Mouse (Mus musculus) layer of hippocampus, adult 18-20 months (tissue): ENCODE measurements around the gene Msrb3. TPM values are rescaled to one million over a fixed set of nuclear protein-coding genes. Genes with fewer than 3 reads are reported as not detected.
"Not testable (repeated sequence)": the region's sequence is repeated elsewhere in the genome, so short reads cannot be mapped to it uniquely, and the experiment has no call there.

Experiments used
- DNase-seq, 2 experiments: peaks; one replicate each; pipeline ENCODE4 v3.0.0; 2022; ENCODE audit warnings: low spot score in 2 of 2
- total RNA-seq, 2 experiments: library from RNA; stranded (reverse); gene quantifications; 2 replicates each; pipeline ENCODE4 v1.2.3; 2021

The Msrb3 gene
- total RNA-seq, 2 experiments from 2014 or later: 4.1 to 4.2 TPM

DNA sequence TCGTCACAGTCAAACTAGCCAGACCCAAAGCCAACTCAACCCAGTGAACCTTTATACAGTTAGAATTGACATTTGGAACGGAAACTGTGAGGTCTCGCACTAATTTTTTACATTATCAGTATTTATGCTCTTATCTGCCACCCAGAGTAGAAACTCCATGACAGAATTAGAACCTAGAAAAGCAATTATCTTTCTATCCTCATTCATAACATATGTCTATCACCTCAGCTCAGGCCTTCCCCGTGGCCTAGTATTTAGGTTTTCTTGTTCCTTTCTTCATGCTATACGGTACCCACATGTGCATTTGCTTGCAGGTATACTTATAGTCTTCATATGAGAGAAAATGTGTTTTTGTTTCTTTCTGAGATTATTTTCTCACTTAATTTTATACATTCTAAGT lies 146.4 kb downstream of the Msrb3 start:
- no peak for DNase-seq

GRCm38 (mm10) chr10:120751821-120752261 lies 147.1 kb downstream of the Msrb3 start:
- no peak for DNase-seq

- peak in 1 of 2 experiments; percentile 3 for DNase-seq
Observed at GRCm38 (mm10) chr10:120751295-120751722, 147.6 kb downstream of the Msrb3 start.

GRCm38 (mm10) chr10:120749556-120749955 lies 149.3 kb downstream of the Msrb3 start:
- not testable (repeated sequence) for DNase-seq

DNA sequence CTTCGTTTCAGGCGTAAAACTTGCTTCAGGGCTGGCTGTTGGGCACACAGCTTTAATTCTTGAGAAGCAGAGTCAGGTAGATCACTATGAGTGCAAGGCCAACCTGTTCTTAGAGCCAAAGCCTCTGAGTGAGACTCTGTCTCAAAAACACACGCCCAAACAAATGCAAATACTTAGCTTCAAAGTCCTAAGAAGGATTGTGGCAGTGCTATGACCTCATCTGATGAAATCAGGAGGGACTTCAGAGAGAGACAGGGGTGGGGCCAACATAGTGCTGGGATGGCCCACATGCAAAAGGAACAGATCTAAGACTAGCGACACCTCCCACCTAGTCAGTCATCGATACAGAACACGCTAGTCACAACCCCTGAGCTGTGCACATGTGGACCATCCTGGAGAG lies 150.7 kb downstream of the Msrb3 start:
- DNase-seq: no peak

- peak; percentile 16 to 65 for DNase-seq
Observed at GRCm38 (mm10) chr10:120745138-120745856, 153.6 kb downstream of the Msrb3 start.

DNA sequence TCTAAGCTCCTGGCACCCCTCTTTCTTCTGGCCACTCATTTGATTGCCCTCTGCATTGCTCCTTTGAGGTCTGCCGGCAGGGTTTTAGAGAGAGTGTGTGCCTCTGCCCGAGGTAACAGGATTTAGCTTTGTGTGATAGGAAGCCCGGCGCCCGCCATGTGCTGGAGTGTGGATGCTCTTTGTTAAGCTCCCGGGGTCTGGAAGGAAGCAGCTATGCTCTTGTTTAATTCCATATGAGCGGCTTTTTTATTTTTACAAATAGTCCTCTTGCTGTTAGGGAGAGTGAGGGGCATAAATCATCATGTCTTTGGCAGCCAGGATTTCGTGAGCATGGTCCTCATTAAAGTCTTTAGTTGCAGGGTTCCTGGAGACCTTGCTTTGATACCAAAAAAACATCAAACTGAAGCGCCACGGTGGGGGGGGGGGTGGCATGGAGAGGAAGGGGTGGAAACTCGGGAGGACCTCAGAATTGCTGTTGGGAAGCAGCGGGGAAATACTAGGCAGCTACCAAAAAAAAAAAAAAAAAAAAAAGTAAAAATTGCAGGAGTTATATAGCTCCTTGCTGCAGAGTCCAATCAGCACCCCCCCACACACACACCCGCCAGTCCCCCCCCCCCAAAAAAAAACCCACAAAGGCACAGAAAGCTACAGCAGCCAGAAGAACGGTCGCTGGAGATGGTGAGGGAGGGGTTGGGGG lies 154.3 kb downstream of the Msrb3 start:
- DNase-seq: no peak

GRCm38 (mm10) chr10:120736508-120737069 lies 162.3 kb downstream of the Msrb3 start:
- no peak for DNase-seq

- DNase-seq: no peak
Observed at GRCm38 (mm10) chr10:120735722-120736507, 163.0 kb downstream of the Msrb3 start.

GRCm38 (mm10) chr10:120734364-120734763 lies 164.5 kb downstream of the Msrb3 start:
- no peak for DNase-seq

Other genes with a start within 250 kb of the Msrb3 start
- 10 to 100 TPM; 33.8 to 37.0 TPM for gene Lemd3, start 80.2 kb upstream of the Msrb3 start, total RNA-seq
- gene Wif1, start 134.9 kb upstream of the Msrb3 start, total RNA-seq: 1 to 10 TPM in 1 of 2 experiments, under 1 TPM in 1; 0.62 to 1.2 TPM